Mouse (Mus musculus) spleen, adult 2 months (tissue): Measurements from ENCODE around the gene Grik2. TPM values are rescaled to one million over a fixed set of nuclear protein-coding genes. Genes with fewer than 3 reads are reported as not detected.
"Not testable (repeated sequence)": the region's sequence is repeated elsewhere in the genome, so short reads cannot be mapped to it uniquely, and the experiment has no call there.

Experiments
- DNase-seq, 2 experiments: peaks; one replicate each; pipeline versions ENCODE4 v3.0.0 to v3.0.0-alpha.2; 2012 to 2021; ENCODE audit warnings: low spot score in 2 of 2, low read depth in 1 of 2
- H3K27ac ChIP-seq: fragments of 200-500 bp; 2 replicates; pipeline ENCODE4 v1.5.1; 2012; ENCODE audit warnings: low read length, inconsistent platforms; ENCODE audit not compliant: insufficient read depth
- H3K27me3 ChIP-seq: fragments of 200-500 bp; 2 replicates; pipeline ENCODE4 v1.6.1; 2012; ENCODE audit warnings: mild to moderate bottlenecking, moderate library complexity, low read length, inconsistent platforms; ENCODE audit not compliant: control insufficient read depth, insufficient read depth
- H3K36me3 ChIP-seq: fragments of 200-500 bp; 2 replicates; pipeline ENCODE4 v1.6.1; 2012; ENCODE audit warnings: mild to moderate bottlenecking, low read length, inconsistent platforms; ENCODE audit not compliant: control insufficient read depth, insufficient read depth
- H3K4me1 ChIP-seq: fragments of 200-500 bp; 2 replicates; pipeline ENCODE4 v1.6.1; 2011; ENCODE audit warnings: inconsistent platforms; ENCODE audit not compliant: control insufficient read depth, insufficient read depth, insufficient read length
- H3K4me3 ChIP-seq: fragments of 200-500 bp; 2 replicates; pipeline ENCODE4 v1.5.1; 2011; ENCODE audit warnings: mild to moderate bottlenecking, inconsistent platforms; ENCODE audit not compliant: insufficient read depth, insufficient read length; ENCODE audit errors: extremely low read depth
- CTCF ChIP-seq: fragments of 200-500 bp; IDR thresholded peaks from 2 replicates; pipeline ENCODE4 v1.5.1; 2011; ENCODE audit warnings: mild to moderate bottlenecking, inconsistent platforms; ENCODE audit not compliant: insufficient read depth, insufficient read length, insufficient replicate concordance; ENCODE audit errors: extremely low read depth
- POLR2A ChIP-seq: fragments of 200-500 bp; IDR thresholded peaks from 2 replicates; pipeline ENCODE4 v1.6.1; 2011; ENCODE audit warnings: low read depth, low read length, inconsistent platforms
- WGBS: fragments of 180-500 bp; shearing (Covaris S2); methylation state at CpG from one replicate; pipeline ENCODE4 v1.1.7; 2018; 5-methylcytosine and 5-hydroxymethylcytosine counted together
- polyA plus RNA-seq: library from polyadenylated mRNA; depleted of rRNA; stranded (reverse); fragments of >200 nt; gene quantifications from 2 replicates; pipeline ENCODE4 v1.2.3, GENCODE M21; 2012

Grik2 gene
- polyA plus RNA-seq, 1 experiment, result not detected

- no peaks in the 10 kb centered on the region for H3K27me3 ChIP-seq
- no peaks in the 10 kb centered on the region for H3K36me3 ChIP-seq
- H3K27ac ChIP-seq, result no peak overlapping the region
- WGBS, result 85% methylated on average over 4 of the region's 4 CpGs
- DNase-seq, result no peak
- no peaks in the 10 kb centered on the region for H3K4me1 ChIP-seq
- TF ChIP-seq POLR2A (no peak), CTCF (no peak)
- H3K4me3 ChIP-seq, result no peak overlapping the region
Observed at GRCm38 (mm10) chr10:49154134-49154533, 634.4 kb downstream of the Grik2 start.

- H3K27ac ChIP-seq, H3K4me3 ChIP-seq, H3K4me1 ChIP-seq, H3K36me3 ChIP-seq, H3K27me3 ChIP-seq, DNase-seq: not testable (repeated sequence)
- WGBS, result 67% methylated on average over 4 of the region's 4 CpGs
Observed at GRCm38 (mm10) chr10:49151496-49151895, 637.1 kb downstream of the Grik2 start.

DNA sequence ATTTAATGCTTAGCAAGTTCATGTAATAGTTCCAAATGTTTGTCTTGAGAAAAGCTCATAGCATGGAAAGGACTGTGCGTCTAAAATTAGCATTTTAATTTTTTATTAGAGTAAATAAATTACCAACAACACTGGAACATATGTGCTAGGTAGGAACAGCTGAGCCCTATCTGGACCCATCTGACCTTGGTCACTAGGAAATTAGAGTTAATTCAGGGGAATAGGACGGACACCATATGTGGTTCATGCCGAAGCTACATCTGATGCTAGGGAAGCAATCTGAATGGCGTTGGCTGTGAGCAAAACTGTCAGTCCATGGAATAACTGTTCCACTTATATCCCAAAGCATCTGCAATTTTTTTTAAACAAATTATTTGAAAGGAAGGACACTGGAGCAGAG lies 638.9 kb downstream of the Grik2 start:
- no peak overlapping the region for H3K4me3 ChIP-seq
- no peak overlapping the region for H3K27ac ChIP-seq
- no peaks in the 10 kb centered on the region for H3K27me3 ChIP-seq
- DNase-seq, result no peak
- TF ChIP-seq CTCF, result no peak
- TF ChIP-seq POLR2A, result no peak
- WGBS, result 91% methylated on average over 4 of the region's 4 CpGs
- H3K36me3 ChIP-seq, result no peaks in the 10 kb centered on the region
- no peaks in the 10 kb centered on the region for H3K4me1 ChIP-seq

GRCm38 (mm10) chr10:49142658-49143057 lies 645.9 kb downstream of the Grik2 start:
- no peak overlapping the region for H3K27ac ChIP-seq
- no peak for DNase-seq
- H3K27me3 ChIP-seq, result no peaks in the 10 kb centered on the region
- no peak for TF ChIP-seq CTCF
- no peak for TF ChIP-seq POLR2A
- no peaks in the 10 kb centered on the region for H3K36me3 ChIP-seq
- no peaks in the 10 kb centered on the region for H3K4me1 ChIP-seq
- WGBS, result 93% methylated on average over 3 of the region's 3 CpGs
- H3K4me3 ChIP-seq, result no peak overlapping the region

DNA sequence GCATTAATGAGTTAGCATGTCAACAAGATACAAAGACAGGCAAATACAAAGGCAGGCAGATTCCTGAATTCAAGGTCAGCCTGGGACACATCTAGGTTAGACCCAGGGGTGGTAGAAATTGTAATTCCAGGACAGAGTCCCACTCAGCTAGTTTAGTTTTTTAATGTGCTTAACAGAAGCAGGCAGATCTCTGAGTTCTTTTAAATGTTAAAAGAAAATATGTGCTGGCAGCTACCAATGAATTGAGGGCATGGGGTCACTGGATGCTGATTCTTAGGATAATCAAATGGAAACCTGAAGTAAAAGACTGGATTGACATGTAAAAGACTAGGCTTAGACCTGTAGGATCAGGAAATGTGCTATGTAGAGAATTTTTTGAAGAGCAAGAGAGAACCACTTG lies 651.8 kb downstream of the Grik2 start:
- no peak overlapping the region for H3K4me3 ChIP-seq
- TF ChIP-seq CTCF (no peak), POLR2A (no peak)
- DNase-seq, result no peak
- H3K36me3 ChIP-seq, result no peaks in the 10 kb centered on the region
- H3K27ac ChIP-seq, result no peak overlapping the region
- H3K27me3 ChIP-seq, result no peaks in the 10 kb centered on the region
- no peaks in the 10 kb centered on the region for H3K4me1 ChIP-seq

- Histone ChIP-seq H3K27me3 (no peaks in the 10 kb centered on the region), H3K4me1 (no peaks in the 10 kb centered on the region), H3K36me3 (no peaks in the 10 kb centered on the region), H3K4me3 (no peak overlapping the region), H3K27ac (no peak overlapping the region)
- 38% methylated on average over 1 of the region's 1 CpGs for WGBS
- no peak for DNase-seq
- TF ChIP-seq CTCF, result no peak
- TF ChIP-seq POLR2A, result no peak
Observed at GRCm38 (mm10) chr10:49131311-49131710, 657.3 kb downstream of the Grik2 start.

DNA sequence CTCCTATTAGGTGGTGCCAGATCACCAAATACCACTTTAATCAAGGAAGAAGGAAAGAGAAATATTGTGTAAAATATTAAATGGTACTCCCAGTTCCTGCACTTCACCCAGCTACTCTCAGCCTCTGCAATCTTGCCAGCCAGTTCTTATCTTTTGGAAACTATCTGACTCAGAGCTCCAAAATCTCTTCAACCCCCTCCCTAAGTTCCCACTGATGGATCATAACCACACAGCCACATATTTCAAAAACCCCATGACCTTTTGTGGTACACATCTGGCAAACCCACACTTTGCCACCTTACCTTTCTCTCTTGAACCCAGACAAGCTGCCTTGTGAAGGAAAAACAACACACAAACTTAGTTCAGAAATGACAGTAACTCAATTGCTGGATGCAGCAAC lies 738.2 kb downstream of the Grik2 start:
- no peak for TF ChIP-seq POLR2A
- no peak for TF ChIP-seq CTCF
- Histone ChIP-seq H3K4me3 (no peak overlapping the region), H3K4me1 (no peaks in the 10 kb centered on the region), H3K27me3 (no peaks in the 10 kb centered on the region), H3K36me3 (no peaks in the 10 kb centered on the region), H3K27ac (no peak overlapping the region)
- no peak for DNase-seq

DNA sequence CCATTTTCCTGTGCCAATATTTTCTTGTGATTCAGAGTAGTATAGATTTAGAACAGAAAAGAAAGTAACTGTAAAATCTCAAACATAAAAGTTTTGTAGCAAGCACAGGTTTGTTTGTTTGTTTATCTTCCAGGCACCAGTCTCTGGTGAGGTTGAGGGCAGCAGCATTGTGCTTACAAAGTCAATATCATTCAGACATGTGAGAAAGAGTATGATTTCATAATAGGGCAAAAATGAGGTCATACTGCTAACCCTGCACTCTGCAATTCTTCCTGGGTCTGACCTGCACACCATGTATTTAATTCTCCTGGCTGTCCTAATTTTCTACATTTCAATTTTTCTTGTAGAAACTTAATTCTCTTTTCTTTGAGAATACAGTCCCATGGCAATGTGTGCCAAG lies 739.2 kb downstream of the Grik2 start:
- Histone ChIP-seq H3K36me3 (no peaks in the 10 kb centered on the region), H3K4me1 (no peaks in the 10 kb centered on the region)
- TF ChIP-seq POLR2A, result no peak
- TF ChIP-seq CTCF, result no peak

More for the DNA sequence above, 739.2 kb downstream of the Grik2 start:
- Histone ChIP-seq H3K27me3 (no peaks in the 10 kb centered on the region), H3K4me3 (no peak overlapping the region), H3K27ac (no peak overlapping the region)
- no peak for DNase-seq
